Mouse (Mus musculus) thymus, adult 2 months (tissue): ENCODE results near the gene Gopc. TPM values are rescaled to one million over a fixed set of nuclear protein-coding genes. Genes with fewer than 3 reads are reported as not detected.
"Not testable (repeated sequence)": the region's sequence is repeated elsewhere in the genome, so short reads cannot be mapped to it uniquely, and the experiment has no call there.

ENCODE experiments used
- DNase-seq: peaks from one replicate; pipeline ENCODE4 v3.0.0; 2021
- H3K27ac ChIP-seq: fragments of 200-500 bp; 2 replicates; pipeline ENCODE4 v1.5.1; 2012; ENCODE audit warnings: low read length, control low read depth; ENCODE audit not compliant: control insufficient read depth, insufficient read depth
- H3K27me3 ChIP-seq: fragments of 200-500 bp; 2 replicates; pipeline ENCODE4 v1.6.1; 2012; ENCODE audit warnings: mild to moderate bottlenecking, low read length, moderate library complexity, mixed read lengths; ENCODE audit not compliant: control insufficient read depth, insufficient read depth
- H3K36me3 ChIP-seq: fragments of 200-500 bp; 2 replicates; pipeline ENCODE4 v1.6.1; 2012; ENCODE audit warnings: mild to moderate bottlenecking, low read length, moderate library complexity; ENCODE audit not compliant: control insufficient read depth, insufficient read depth
- H3K4me1 ChIP-seq: fragments of 200-500 bp; replicated peaks from 2 replicates; pipeline ENCODE4 v1.6.1; 2012; ENCODE audit warnings: low read length; ENCODE audit not compliant: control insufficient read depth, insufficient read depth
- H3K4me3 ChIP-seq: fragments of 200-500 bp; 2 replicates; pipeline ENCODE4 v1.5.1; 2012; ENCODE audit warnings: mild to moderate bottlenecking, low read length, control low read depth, moderate library complexity; ENCODE audit not compliant: control insufficient read depth, insufficient read depth
- CTCF ChIP-seq: fragments of 200-500 bp; IDR thresholded peaks from 2 replicates; pipeline ENCODE4 v1.5.1; 2012; ENCODE audit warnings: mild to moderate bottlenecking, control low read depth, low read length, moderate library complexity, borderline replicate concordance; ENCODE audit not compliant: control insufficient read depth, poor library complexity, insufficient read depth; ENCODE audit errors: extremely low read depth
- POLR2A ChIP-seq: fragments of 200-500 bp; IDR thresholded peaks from 2 replicates; pipeline ENCODE4 v1.6.1; 2012; ENCODE audit warnings: mild to moderate bottlenecking, low read length, control low read depth, moderate library complexity; ENCODE audit not compliant: control insufficient read depth, poor library complexity, insufficient read depth; ENCODE audit errors: extremely low read depth
- WGBS: fragments of 180-500 bp; shearing (Covaris S2); methylation state at CpG from one replicate; pipeline ENCODE4 v1.1.7; 2018; 5-methylcytosine and 5-hydroxymethylcytosine counted together
- polyA plus RNA-seq: library from polyadenylated mRNA; depleted of rRNA; stranded (reverse); fragments of >200 nt; gene quantifications from 2 replicates; pipeline ENCODE4 v1.2.3, GENCODE M21; 2012

The Gopc gene
- polyA plus RNA-seq, 1 experiment, result 4.7 TPM

DNA sequence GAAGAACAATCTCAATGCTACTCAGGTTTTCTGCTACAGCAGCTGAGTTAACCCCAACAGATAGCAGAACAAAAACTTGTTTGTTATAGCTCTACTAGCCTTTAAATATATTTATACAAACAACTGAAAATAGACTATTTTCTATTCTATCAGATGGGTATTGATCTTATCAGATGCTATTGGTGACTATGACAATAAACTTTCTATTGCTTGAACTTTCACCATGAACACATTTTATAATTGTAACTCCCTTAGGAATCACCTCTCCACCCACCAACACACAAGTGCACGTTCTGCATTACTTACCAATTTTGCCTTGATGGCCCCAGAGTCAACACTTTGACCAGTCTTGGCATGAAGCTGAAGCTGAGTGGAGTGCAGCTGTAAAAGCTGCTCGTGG, 23.5 kb downstream of the Gopc start, which contains the start of gene Gm26741:
Gene Gm26741 (plus strand): TSS at position 301 of the 400 bp plus-strand sequence.
- TF ChIP-seq CTCF (no peak), POLR2A (no peak)
- Histone ChIP-seq H3K27ac (no peak within 1 kb of the TSS), H3K4me3 (no peak within 1 kb of the TSS), H3K36me3 (no peaks in the 10 kb centered on the region), H3K27me3 (no peaks in the 10 kb centered on the region), H3K4me1 (no peaks in the 10 kb centered on the region)
- DNase-seq, result no peak
- WGBS, result 90% methylated on average over 2 of the region's 2 CpGs

DNA sequence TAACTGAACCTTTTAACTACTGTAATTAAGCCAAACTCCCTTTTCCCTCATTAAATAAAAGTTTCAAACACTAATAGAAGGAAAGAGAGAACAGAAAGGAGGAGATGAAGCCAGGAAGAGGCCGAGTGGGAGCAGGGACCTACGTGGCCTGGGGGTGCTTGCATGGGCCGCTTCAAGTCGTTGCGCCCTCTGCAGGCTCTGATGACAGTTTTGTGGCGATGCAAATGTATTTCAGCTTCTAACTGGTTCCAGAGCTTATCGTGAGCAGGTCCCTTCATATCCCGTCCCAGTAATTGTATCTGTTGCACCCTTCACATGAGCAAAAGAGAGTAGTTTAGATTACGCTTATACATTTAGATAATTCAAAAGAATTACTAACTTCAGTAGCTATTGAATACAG, 28.7 kb downstream of the Gopc start:
- H3K27me3 ChIP-seq, result no peaks in the 10 kb centered on the region
- TF ChIP-seq CTCF, result no peak
- 94% methylated on average over 9 of the region's 9 CpGs for WGBS
- DNase-seq, result no peak
- no peaks in the 10 kb centered on the region for H3K4me1 ChIP-seq
- H3K27ac ChIP-seq, result no peak overlapping the region
- no peak overlapping the region for H3K4me3 ChIP-seq
- H3K36me3 ChIP-seq, result peaks cover 12% of the 10 kb centered on the region

DNA sequence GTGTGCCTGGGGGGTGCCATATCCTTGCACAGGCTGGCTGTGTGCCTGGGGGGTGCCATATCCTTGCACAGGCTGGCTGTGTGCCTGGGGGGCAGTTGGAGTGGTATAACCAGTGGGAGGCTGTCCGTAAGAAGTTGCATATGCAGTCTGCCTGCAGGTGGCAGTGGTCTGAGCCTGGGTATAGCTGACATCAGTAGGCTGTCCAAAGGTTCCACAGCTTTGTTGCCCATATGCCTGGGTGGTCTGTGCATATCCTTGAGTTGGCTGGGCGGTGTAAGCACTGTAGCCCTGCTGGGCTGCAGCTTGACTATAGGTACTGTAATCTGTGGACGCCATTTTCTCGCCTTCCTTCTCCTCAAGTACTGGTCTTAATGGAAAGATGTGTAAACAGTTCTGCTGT, 38.6 kb downstream of the Gopc start:
- H3K4me1 ChIP-seq, DNase-seq, H3K27ac ChIP-seq, H3K27me3 ChIP-seq, H3K4me3 ChIP-seq: not testable (repeated sequence)
- H3K36me3 ChIP-seq, result peaks cover 11% of the 10 kb centered on the region
- WGBS, result 100% methylated on average over 4 of the region's 4 CpGs

DNA sequence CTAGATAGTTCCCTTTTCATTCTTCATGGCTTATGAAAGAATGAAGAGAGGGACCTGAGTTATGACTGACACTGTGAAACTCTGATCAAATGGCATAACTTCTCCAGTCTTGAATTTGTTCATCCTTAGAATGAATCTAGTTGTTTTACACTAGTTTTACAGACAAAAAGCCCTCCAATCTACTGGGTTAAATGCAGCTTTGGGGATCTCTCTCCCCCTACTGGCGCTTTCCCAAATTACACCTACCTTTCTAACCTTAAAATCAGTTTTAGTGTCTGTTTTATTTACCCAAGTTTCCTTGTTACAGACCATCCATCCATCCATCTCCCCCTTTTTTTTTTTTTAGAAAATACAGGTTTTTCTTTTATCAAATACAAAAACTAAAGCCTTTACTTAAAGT, 50.9 kb downstream of the Gopc start:
- Histone ChIP-seq H3K27me3 (no peaks in the 10 kb centered on the region), H3K4me3 (no peak overlapping the region), H3K36me3 (no peaks in the 10 kb centered on the region), H3K27ac (no peak overlapping the region), H3K4me1 (no peaks in the 10 kb centered on the region)
- peak; percentile 25 for DNase-seq
- WGBS, result 0% methylated on average over 1 of the region's 1 CpGs
- no peak for TF ChIP-seq POLR2A
- TF ChIP-seq CTCF, result no peak

DNA sequence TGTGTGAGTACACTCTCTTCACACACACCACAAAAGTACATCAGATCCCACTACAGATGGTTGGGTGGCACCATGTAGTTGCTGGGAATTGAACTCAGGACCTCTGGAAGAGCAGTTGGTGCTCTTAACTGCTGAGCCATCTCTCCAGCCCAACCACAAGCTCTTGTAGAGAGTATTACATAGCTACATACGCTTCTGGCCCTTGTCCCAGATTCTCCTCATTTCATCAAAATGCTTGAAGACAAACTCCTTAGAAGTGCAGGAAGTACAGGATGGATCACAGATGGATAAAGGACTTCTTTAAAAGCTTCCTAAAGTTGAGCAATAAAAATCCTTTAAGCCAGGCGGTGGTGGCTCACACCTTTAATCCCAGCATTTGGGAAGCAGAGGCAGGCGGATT, 60.0 kb downstream of the Gopc start:
- H3K36me3 ChIP-seq, result no peaks in the 10 kb centered on the region
- H3K4me3 ChIP-seq, result no peak overlapping the region
- no peak for DNase-seq
- WGBS, result 92% methylated on average over 3 of the region's 3 CpGs
- H3K27ac ChIP-seq, result no peak overlapping the region
- H3K4me1 ChIP-seq, result no peaks in the 10 kb centered on the region
- no peaks in the 10 kb centered on the region for H3K27me3 ChIP-seq
- no peak for TF ChIP-seq POLR2A
- TF ChIP-seq CTCF, result no peak

DNA sequence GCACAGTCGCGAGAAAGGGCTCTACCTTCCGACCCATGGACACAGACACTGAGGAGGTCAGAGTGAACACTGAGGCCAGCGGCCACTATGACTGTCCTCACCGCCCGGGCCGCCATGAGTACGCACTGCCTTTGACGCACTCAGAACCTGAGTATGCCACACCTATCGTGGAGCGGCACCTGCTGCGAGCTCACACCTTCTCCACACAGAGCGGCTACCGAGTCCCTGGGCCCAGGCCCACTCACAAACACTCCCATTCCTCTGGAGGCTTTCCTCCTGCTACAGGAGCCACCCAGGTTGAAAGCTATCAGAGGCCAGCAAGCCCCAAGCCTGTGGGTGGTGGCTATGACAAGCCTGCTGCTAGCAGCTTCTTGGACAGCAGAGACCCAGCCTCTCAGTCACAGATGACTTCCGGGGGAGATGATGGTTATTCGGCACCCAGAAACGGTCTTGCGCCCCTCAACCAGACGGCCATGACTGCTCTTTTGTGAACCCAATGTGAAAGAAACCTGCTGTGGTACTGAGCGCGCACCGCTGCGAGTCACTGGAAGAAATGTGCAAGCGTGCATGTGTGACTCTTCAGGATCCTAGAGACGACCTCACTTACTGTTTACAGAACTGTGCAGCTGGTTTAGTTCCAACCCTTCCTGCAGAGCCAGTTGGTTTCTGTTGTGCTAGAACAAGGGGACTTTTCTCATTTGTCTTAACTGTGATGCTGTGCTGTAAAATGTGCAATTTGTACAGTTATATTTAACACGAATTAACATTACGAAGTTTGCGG, 62.2 kb downstream of the Gopc start:
- Histone ChIP-seq H3K27ac (no peak overlapping the region), H3K36me3 (no peaks in the 10 kb centered on the region), H3K4me3 (no peak overlapping the region), H3K27me3 (no peaks in the 10 kb centered on the region), H3K4me1 (no peaks in the 10 kb centered on the region)
- 97% methylated on average over 28 of the region's 28 CpGs for WGBS
- no peak for DNase-seq
- no peak for TF ChIP-seq POLR2A
- TF ChIP-seq CTCF, result no peak

DNA sequence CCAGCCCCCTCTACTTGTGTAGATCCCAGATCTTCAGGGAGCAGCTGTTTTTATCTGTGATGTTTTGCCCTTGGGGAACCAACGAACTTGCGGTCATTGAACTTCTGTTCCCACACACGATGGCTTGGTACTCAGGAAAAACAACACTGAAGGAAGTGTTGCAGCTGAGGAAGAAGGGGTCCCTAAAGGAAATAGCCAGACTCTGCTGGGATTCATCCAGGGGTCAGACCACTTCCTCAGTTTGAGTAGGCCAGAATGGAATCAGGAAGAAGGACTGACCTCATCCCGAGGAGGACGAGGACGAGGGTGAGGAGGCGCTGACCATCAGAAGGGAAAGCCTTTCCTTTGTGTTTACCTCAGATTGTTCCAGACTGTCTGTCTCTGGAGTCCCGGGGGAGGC, 72.7 kb downstream of the Gopc start:
- DNase-seq, result no peak
- H3K27ac ChIP-seq, result no peak overlapping the region
- H3K4me1 ChIP-seq, result no peaks in the 10 kb centered on the region
- no peak overlapping the region for H3K4me3 ChIP-seq
- H3K36me3 ChIP-seq, result no peaks in the 10 kb centered on the region
- 65% methylated on average over 8 of the region's 8 CpGs for WGBS
- H3K27me3 ChIP-seq, result no peaks in the 10 kb centered on the region
- TF ChIP-seq CTCF (no peak), POLR2A (no peak)
